Comparison of ENCODE assay signal across 10 mouse cellular contexts in the genomic region with DNA sequence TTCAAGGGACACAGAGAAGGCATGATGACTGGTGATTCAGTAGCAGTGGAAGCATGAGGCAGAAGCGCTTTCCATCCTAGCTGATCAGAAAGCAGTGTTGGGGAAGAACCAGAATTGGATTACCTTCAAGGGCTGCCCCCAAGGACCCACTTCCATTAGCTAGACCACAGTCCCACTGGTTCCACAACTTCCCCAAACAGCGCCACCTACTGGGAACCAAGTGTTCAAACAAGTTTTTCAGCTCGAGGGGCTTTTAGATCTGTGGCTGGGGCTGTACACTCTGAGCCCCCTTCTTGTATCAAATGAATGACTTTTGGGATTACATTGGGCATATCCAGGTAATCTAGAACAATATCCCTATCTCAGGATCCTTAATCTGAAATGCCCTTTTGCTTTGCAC. TPM values are rescaled to one million over a fixed set of nuclear protein-coding genes. Genes with fewer than 3 reads are reported as not detected.
A peak's percentile ranks its signal among the peaks of the same experiment; 100 is the strongest.
DNase-seq lines count a peak whose midpoint lies in the region; ATAC-seq and TF ChIP-seq lines count a peak whose summit lies in the region.
"Had no signal": no experiment of that assay in that cellular context is flagged by ENCODE, and none has a peak within 500 bp of the region (broad histone marks: within the 10 kb centered on the region; RNA-seq: fewer than 3 reads in every experiment).

No protein-coding gene starts in this region.

- H3K36me3 ChIP-seq in kidney, embryonic 14.5 days (ENCODE audit: control insufficient read depth, insufficient read depth, low read length) = peaks cover 22% of the 10 kb centered on the region
- H3K36me3 ChIP-seq in G1E (replicated peaks) = peaks cover 41% of the 10 kb centered on the region
- H3K36me3 ChIP-seq in small intestine, adult 2 months (ENCODE audit: control insufficient read depth, insufficient read depth, low read length) = peaks cover 23% of the 10 kb centered on the region

- no peaks in the 10 kb centered on the region for H3K9me3 ChIP-seq in kidney, embryonic 14.5 days (ENCODE audit: control insufficient read depth, low read length)
- no peaks in the 10 kb centered on the region for H3K9me3 ChIP-seq in G1E (replicated peaks)
- H3K9me3 ChIP-seq: heart, embryonic 13.5 days had no signal

- H3K4me1 ChIP-seq in kidney, embryonic 14.5 days (ENCODE audit: control insufficient read depth, insufficient read depth, low read length) = peaks cover 7% of the 10 kb centered on the region; the same call in 1 of the 2 replicates
- H3K4me1 ChIP-seq in G1E (ENCODE audit: insufficient read depth, low read depth, low read length) = peaks cover 17% of the 10 kb centered on the region
- peaks cover 4% of the 10 kb centered on the region; the same call in 1 of the 2 replicates for H3K4me1 ChIP-seq in small intestine, adult 2 months (ENCODE audit: control insufficient read depth, insufficient read depth, insufficient read length, low read length)

- H3K9ac ChIP-seq in kidney, embryonic 14.5 days (ENCODE audit: low read depth, low read length) = no peak overlapping the region
- H3K9ac ChIP-seq: heart, embryonic 13.5 days had no signal

- H3K27me3 ChIP-seq in kidney, embryonic 14.5 days (ENCODE audit: control insufficient read depth, insufficient read depth, low read length) = no peaks in the 10 kb centered on the region
- H3K27me3 ChIP-seq in G1E (ENCODE audit: insufficient read depth, low read length) = no peaks in the 10 kb centered on the region
- H3K27me3 ChIP-seq in small intestine, adult 2 months (ENCODE audit: control insufficient read depth, insufficient read depth, low read length) = no peaks in the 10 kb centered on the region
- H3K27me3 ChIP-seq: heart, embryonic 13.5 days had no signal

- no peak for TF ChIP-seq POLR2A in small intestine, adult 2 months (IDR thresholded peaks at IDR 0.05; ENCODE audit: low read depth, low read length)

- no peak overlapping the region for H3K4me3 ChIP-seq in kidney, embryonic 14.5 days (ENCODE audit: low read length)
- H3K4me3 ChIP-seq in G1E (ENCODE audit: low read depth, low read length) = no peak overlapping the region
- no peak overlapping the region for H3K4me3 ChIP-seq in small intestine, adult 2 months (ENCODE audit: low read depth, low read length)
- H3K4me3 ChIP-seq: heart, embryonic 13.5 days; myocyte had no signal

- 38% methylated on average over 3 of the region's 3 CpGs for WGBS in kidney, embryonic 14.5 days
- 36% methylated on average over 3 of the region's 3 CpGs for WGBS in small intestine, adult 2 months

- peak; percentile 37 to 52 for DNase-seq in adrenal gland, adult 18-20 months (ENCODE audit: low spot score in 2 of 2)
- DNase-seq in adrenal gland, adult 8-10 months = no peak
- peak; percentile 60 for DNase-seq in kidney, postnatal 10 days
- no peak for DNase-seq in G1E (ENCODE audit: low spot score)
- no peak for DNase-seq in ovary, postnatal 36 days (ENCODE audit: low spot score)

- no peak overlapping the region for H3K27ac ChIP-seq in kidney, embryonic 14.5 days (ENCODE audit: low read depth, low read length)
- H3K27ac ChIP-seq in small intestine, adult 2 months (ENCODE audit: insufficient read depth, low read depth, low read length) = no peak overlapping the region
- H3K27ac ChIP-seq: heart, embryonic 13.5 days had no signal

- H3K4me2 ChIP-seq in kidney, embryonic 14.5 days (replicated peaks; ENCODE audit: low read depth, low read length) = no peak overlapping the region
- H3K4me2 ChIP-seq: heart, embryonic 13.5 days had no signal

- no peak for ATAC-seq in kidney, embryonic 14.5 days (ENCODE audit: low FRiP score, low TSS enrichment)
- ATAC-seq in G1E (ENCODE audit: extremely low read depth, insufficient number of reproducible peaks, low FRiP score, poor library complexity, severe bottlenecking) = no peak
- ATAC-seq in erythroblast, adult 5-6 weeks (replicated peaks; ENCODE audit: low FRiP score, poor library complexity, severe bottlenecking) = 0 out of 2 replicates have a peak, but pooled peaks have one; percentile 40

- 0 out of 2 replicates have a peak, but pooled peaks have one; percentile 33 for TF ChIP-seq CTCF in G1E (IDR thresholded peaks at IDR 0.05; ENCODE audit: low read depth, low read length)
- TF ChIP-seq CTCF in small intestine, adult 2 months (IDR thresholded peaks at IDR 0.05; ENCODE audit: extremely low read depth, insufficient read length, insufficient replicate concordance, low read depth, low read length) = peak; percentile 80; the same call in 1 of the 2 replicates

RNA-seq across cellular contexts. Expression of a gene that starts 5.9 kb away (rescaled TPM):
- total RNA-seq in adrenal gland, adult 18-20 months (2021) = 100 to 1,000 TPM; 158 to 175 TPM
- total RNA-seq in adrenal gland, adult 8-10 months (2022) = 100 to 1,000 TPM in 1 of 4 experiments, 10 to 100 TPM in 3; 80.8 to 101 (median 85.6) TPM
- 37.5 and 56.3 TPM in 2 replicates for polyA plus RNA-seq in kidney, embryonic 14.5 days (2014; fragmentation: Nextera tagmentation; extraction: Ambion mirVana)
- total RNA-seq in G1E (2014; fragmentation: Nextera tagmentation) = 42.3 and 43.3 TPM in 2 replicates
- 54.7 and 59.7 TPM in 2 replicates for total RNA-seq in G1E (2017)
- 1.8 and 2.0 TPM in 2 replicates for polyA plus RNA-seq in G1E (2012)
- total RNA-seq in erythroblast, adult 5-6 weeks (2015; ENCODE audit: low replicate concordance) = 12.7 and 15.5 TPM in 2 replicates
- 12.8 and 13.4 TPM in 2 replicates for total RNA-seq in erythroblast, adult 5-6 weeks (2017; ENCODE audit: low replicate concordance)
- polyA plus RNA-seq in small intestine, adult 2 months (2012; rRNA removed) = 1.6 and 3.2 TPM in 2 replicates

RNA-seq across cellular contexts. Expression of a gene that starts 45.2 kb away (rescaled TPM):
- 10 to 100 TPM; 24.7 to 36.9 TPM for total RNA-seq in adrenal gland, adult 18-20 months (2021)
- 10 to 100 TPM; 31.3 to 33.8 (median 31.9) TPM for total RNA-seq in adrenal gland, adult 8-10 months (2022)
- polyA plus RNA-seq in kidney, embryonic 14.5 days (2014; fragmentation: Nextera tagmentation; extraction: Ambion mirVana) = 36.7 and 55.9 TPM in 2 replicates
- total RNA-seq in G1E (2014; fragmentation: Nextera tagmentation) = 30.3 and 31.2 TPM in 2 replicates
- 22.8 and 24.9 TPM in 2 replicates for total RNA-seq in G1E (2017)
- 12.8 and 14.0 TPM in 2 replicates for polyA plus RNA-seq in G1E (2012)
- 10.7 and 19.2 TPM in 2 replicates for total RNA-seq in erythroblast, adult 5-6 weeks (2015; ENCODE audit: low replicate concordance)
- 14.1 and 22.6 TPM in 2 replicates for total RNA-seq in erythroblast, adult 5-6 weeks (2017; ENCODE audit: low replicate concordance)
- polyA plus RNA-seq in small intestine, adult 2 months (2012; rRNA removed) = 16.7 and 54.0 TPM in 2 replicates

Comparison
In these comparisons a context has a peak if more than half of its experiments do, and no peak if none do; other contexts are left out.
1. DNase-seq: peak in adrenal gland, adult 18-20 months (2 of 2) and kidney, postnatal 10 days (single experiment); none in adrenal gland, adult 8-10 months (single experiment), G1E (single experiment) and ovary, postnatal 36 days (single experiment).